Mouse (Mus musculus): ENCODE data around the gene Slc1a2. TPM values are rescaled to one million over a fixed set of nuclear protein-coding genes. Genes with fewer than 3 reads are reported as not detected.

Gene Slc1a2
- total and polyA plus RNA-seq, 2 experiments, result 89.4 to 167 TPM

DNA sequence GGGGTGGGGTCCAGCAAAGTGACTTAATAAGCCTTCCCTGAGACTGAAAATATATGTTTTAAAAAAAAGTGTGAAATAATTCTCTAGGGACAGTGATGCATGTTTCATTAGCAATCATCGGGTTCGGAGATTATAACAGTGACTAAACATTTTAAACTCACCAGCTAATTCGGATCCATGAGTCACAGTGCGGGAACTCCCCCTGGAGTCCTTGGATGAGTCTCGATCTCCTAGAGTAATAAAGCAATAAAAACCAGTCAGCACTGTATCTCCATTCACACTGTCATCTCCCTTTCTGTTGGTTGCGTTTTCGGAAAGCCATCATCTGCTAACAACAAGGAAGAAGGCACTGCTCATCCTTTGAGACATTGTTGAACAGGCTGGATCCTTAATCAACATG, 169.9 kb downstream of the Slc1a2 start:
- no peak for DNase-seq (ENCODE audit: extremely low read depth, low read depth, low spot score)
- Histone ChIP-seq H3K4me3 (ENCODE audit: insufficient read depth, low read depth, low read length) (no peak overlapping the region), H3K27ac (replicated peaks; ENCODE audit: insufficient read depth, low read depth, low read length) (no peak overlapping the region), H3K9ac (ENCODE audit: low read depth, low read length) (no peak overlapping the region), H3K79me2 (ENCODE audit: control insufficient read depth, insufficient read depth, low read length) (no peaks in the 10 kb centered on the region), H3K27me3 (ENCODE audit: control insufficient read depth, insufficient read depth, low read length) (no peaks in the 10 kb centered on the region), H3K36me3 (ENCODE audit: control insufficient read depth, insufficient read depth, low read length) (no peaks in the 10 kb centered on the region), H3K4me1 (ENCODE audit: control insufficient read depth, insufficient read depth, low read length) (no peaks in the 10 kb centered on the region)
- 93% methylated on average over 7 of the region's 7 CpGs for WGBS
- TF ChIP-seq POLR2A (IDR thresholded peaks at IDR 0.05; ENCODE audit: extremely low read depth, insufficient read depth, low read length) (no peak), CTCF (IDR thresholded peaks at IDR 0.05; ENCODE audit: low read depth, low read length) (no peak)

DNA sequence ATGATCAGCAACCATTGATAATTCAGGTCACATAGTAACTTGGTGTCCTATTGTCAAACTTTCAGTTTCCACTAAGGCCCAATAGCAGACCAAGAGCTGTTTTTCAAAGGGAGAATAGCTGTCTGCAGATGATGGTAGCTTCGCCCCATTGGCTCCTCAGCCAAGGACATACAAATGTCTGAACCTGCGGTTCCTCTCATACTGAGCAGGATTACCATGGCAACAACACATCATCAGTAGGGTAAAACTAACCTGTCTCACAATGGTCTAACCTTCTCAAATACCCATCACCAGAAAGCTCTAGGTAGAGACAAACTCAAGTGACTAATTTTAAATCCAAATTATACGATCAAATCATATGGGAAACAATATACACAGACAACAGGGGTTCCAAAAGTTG, 170.7 kb downstream of the Slc1a2 start:
- Histone ChIP-seq H3K79me2 (ENCODE audit: control insufficient read depth, insufficient read depth, low read length) (no peaks in the 10 kb centered on the region), H3K27me3 (ENCODE audit: control insufficient read depth, insufficient read depth, low read length) (no peaks in the 10 kb centered on the region), H3K27ac (replicated peaks; ENCODE audit: insufficient read depth, low read depth, low read length) (no peak overlapping the region), H3K4me1 (ENCODE audit: control insufficient read depth, insufficient read depth, low read length) (no peaks in the 10 kb centered on the region), H3K36me3 (ENCODE audit: control insufficient read depth, insufficient read depth, low read length) (no peaks in the 10 kb centered on the region), H3K4me3 (ENCODE audit: insufficient read depth, low read depth, low read length) (no peak overlapping the region), H3K9ac (ENCODE audit: low read depth, low read length) (no peak overlapping the region)
- DNase-seq (ENCODE audit: extremely low read depth, low read depth, low spot score), result no peak
- no peak for TF ChIP-seq POLR2A (IDR thresholded peaks at IDR 0.05; ENCODE audit: extremely low read depth, insufficient read depth, low read length)
- WGBS, result 90% methylated on average over 3 of the region's 3 CpGs

DNA sequence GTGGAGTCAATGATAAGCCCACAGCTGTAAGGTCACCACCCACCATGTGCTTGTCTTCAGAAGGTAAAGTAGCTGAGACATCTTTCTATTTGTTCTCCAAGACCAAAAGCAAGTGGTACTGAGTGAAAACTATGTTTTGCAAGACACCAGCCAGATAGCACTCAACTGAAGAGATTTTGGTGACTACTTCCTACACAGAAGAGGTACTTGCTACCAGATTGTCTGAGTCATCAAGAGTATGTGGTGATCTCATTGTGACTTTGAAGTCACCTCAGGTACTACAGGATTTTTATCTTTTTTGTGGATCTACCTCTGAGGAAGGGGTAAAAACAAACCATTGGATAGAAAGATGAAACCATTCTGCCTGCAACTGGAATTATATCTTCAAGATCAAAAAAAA, 173.1 kb downstream of the Slc1a2 start:
- DNase-seq (ENCODE audit: extremely low read depth, low read depth, low spot score), result no peak
- no peaks in the 10 kb centered on the region for H3K36me3 ChIP-seq (ENCODE audit: control insufficient read depth, insufficient read depth, low read length)
- TF ChIP-seq POLR2A (IDR thresholded peaks at IDR 0.05; ENCODE audit: extremely low read depth, insufficient read depth, low read length) (no peak), CTCF (IDR thresholded peaks at IDR 0.05; ENCODE audit: low read depth, low read length) (no peak)
- H3K27me3 ChIP-seq (ENCODE audit: control insufficient read depth, insufficient read depth, low read length), result no peaks in the 10 kb centered on the region
- H3K4me3 ChIP-seq (ENCODE audit: insufficient read depth, low read depth, low read length), result no peak overlapping the region
- H3K79me2 ChIP-seq (ENCODE audit: control insufficient read depth, insufficient read depth, low read length), result no peaks in the 10 kb centered on the region
- no peaks in the 10 kb centered on the region for H3K4me1 ChIP-seq (ENCODE audit: control insufficient read depth, insufficient read depth, low read length)
- no peak overlapping the region for H3K27ac ChIP-seq (replicated peaks; ENCODE audit: insufficient read depth, low read depth, low read length)
- H3K9ac ChIP-seq (ENCODE audit: low read depth, low read length), result no peak overlapping the region

DNA sequence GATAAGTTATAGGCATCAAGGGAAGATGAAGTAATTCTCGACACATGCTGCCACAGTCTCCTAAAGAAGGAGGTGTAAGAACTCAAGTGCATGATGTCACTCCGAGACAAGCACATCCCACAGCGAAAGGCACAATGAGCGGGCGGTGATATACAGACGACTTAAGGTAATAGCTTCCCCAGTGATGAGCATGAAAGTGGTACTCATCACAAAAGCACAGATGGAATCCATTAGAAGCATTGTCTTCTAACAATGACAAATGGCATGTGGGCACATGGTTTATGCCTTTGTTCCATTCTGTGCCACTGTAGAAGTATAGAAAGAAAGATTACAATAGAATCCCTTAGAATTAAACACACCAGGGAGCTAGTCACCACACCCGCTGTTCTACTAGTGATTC, 179.7 kb downstream of the Slc1a2 start:
- Histone ChIP-seq H3K36me3 (ENCODE audit: control insufficient read depth, insufficient read depth, low read length) (no peaks in the 10 kb centered on the region), H3K4me3 (ENCODE audit: insufficient read depth, low read depth, low read length) (no peak overlapping the region), H3K79me2 (ENCODE audit: control insufficient read depth, insufficient read depth, low read length) (no peaks in the 10 kb centered on the region), H3K4me1 (ENCODE audit: control insufficient read depth, insufficient read depth, low read length) (no peaks in the 10 kb centered on the region), H3K27me3 (ENCODE audit: control insufficient read depth, insufficient read depth, low read length) (no peaks in the 10 kb centered on the region), H3K27ac (replicated peaks; ENCODE audit: insufficient read depth, low read depth, low read length) (no peak overlapping the region), H3K9ac (ENCODE audit: low read depth, low read length) (no peak overlapping the region)
- DNase-seq (ENCODE audit: extremely low read depth, low read depth, low spot score), result no peak
- WGBS, result 92% methylated on average over 7 of the region's 7 CpGs
- TF ChIP-seq POLR2A (IDR thresholded peaks at IDR 0.05; ENCODE audit: extremely low read depth, insufficient read depth, low read length) (no peak), CTCF (IDR thresholded peaks at IDR 0.05; ENCODE audit: low read depth, low read length) (no peak)

Other genes starting within 250 kb of the Slc1a2 start
- not detected in 2 replicates for gene Fjx1, start 206.2 kb upstream of the Slc1a2 start, total RNA-seq (2014; rRNA removed)
- 0.04 TPM in 1 of 2 replicates, not detected in the other for gene Fjx1, start 206.2 kb upstream of the Slc1a2 start, polyA plus RNA-seq (2012; rRNA removed)
- 3.3 and 3.4 TPM in 2 replicates for gene Pamr1, start 108.6 kb upstream of the Slc1a2 start, total RNA-seq (2014; rRNA removed)
- 1.6 and 2.6 TPM in 2 replicates for gene Pamr1, start 108.6 kb upstream of the Slc1a2 start, polyA plus RNA-seq (2012; rRNA removed)
- gene Cd44, start 243.0 kb downstream of the Slc1a2 start, total RNA-seq (2014; rRNA removed), result 3.3 and 6.0 TPM in 2 replicates
- gene Cd44, start 243.0 kb downstream of the Slc1a2 start, polyA plus RNA-seq (2012; rRNA removed), result 1.1 and 2.2 TPM in 2 replicates

Data from liver, adult 2 months (tissue).